Mouse (Mus musculus) midbrain, embryonic 16.5 days (tissue): ENCODE data around the gene Gm4869. TPM values are rescaled to one million over a fixed set of nuclear protein-coding genes. Genes with fewer than 3 reads are reported as not detected.
"Not testable (repeated sequence)": the region's sequence is repeated elsewhere in the genome, so short reads cannot be mapped to it uniquely, and the experiment has no call there.

Source experiments
- ATAC-seq: fragments of 200-750 bp; cut with Nextera tagmentation; 2 replicates; pipeline ENCODE4 v1.8.0; 2017; ENCODE audit warnings: moderate TSS enrichment
- H3K27ac ChIP-seq: fragments of 300-500 bp; sonication (generic); 2 replicates; pipeline ENCODE4 v1.5.1; 2014; ENCODE audit warnings: mild to moderate bottlenecking, low read length, mixed read lengths
- H3K27me3 ChIP-seq: fragments of 300-500 bp; sonication (generic); 2 replicates; pipeline ENCODE4 v1.6.1; 2014; ENCODE audit warnings: low read depth, low read length, mixed read lengths; ENCODE audit not compliant: control insufficient read depth, insufficient read depth
- H3K36me3 ChIP-seq: fragments of 300-500 bp; sonication (generic); 2 replicates; pipeline ENCODE4 v1.6.1; 2014; ENCODE audit warnings: mild to moderate bottlenecking, low read length, moderate library complexity, mixed read lengths; ENCODE audit not compliant: control insufficient read depth, insufficient read depth
- H3K4me1 ChIP-seq: fragments of 300-500 bp; sonication (generic); 2 replicates; pipeline ENCODE4 v1.6.1; 2014; ENCODE audit warnings: mild to moderate bottlenecking, low read length, mixed read lengths; ENCODE audit not compliant: control insufficient read depth, insufficient read depth
- H3K4me2 ChIP-seq: fragments of 300-500 bp; sonication (generic); 2 replicates; pipeline ENCODE4 v1.6.1; 2014; ENCODE audit warnings: mild to moderate bottlenecking, low read length, mixed read lengths
- H3K4me3 ChIP-seq: fragments of 300-500 bp; sonication (generic); 2 replicates; pipeline ENCODE4 v1.5.1; 2014; ENCODE audit warnings: low read depth, mild to moderate bottlenecking, low read length, moderate library complexity, mixed read lengths
- H3K9ac ChIP-seq: fragments of 300-500 bp; sonication (generic); 2 replicates; pipeline ENCODE4 v1.6.1; 2014; ENCODE audit warnings: low read depth, low read length, mixed read lengths
- H3K9me3 ChIP-seq: fragments of 300-500 bp; sonication (generic); replicated peaks from 2 replicates; pipeline ENCODE4 v1.6.1; 2014; ENCODE audit warnings: mild to moderate bottlenecking, low read length, mixed read lengths; ENCODE audit not compliant: control insufficient read depth, poor library complexity, severe bottlenecking
- WGBS: fragments of 180-500 bp; shearing (Covaris S2); extraction: QIAGEN DNeasy Blood & Tissue Kit; methylation state at CpG from one replicate; pipeline ENCODE4 v1.1.7; 2014; 5-methylcytosine and 5-hydroxymethylcytosine counted together
- polyA plus RNA-seq: library from polyadenylated mRNA; unstranded; fragments of >200 nt; fragmentation: Nextera tagmentation; extraction: Ambion mirVana; gene quantifications from 2 replicates; pipeline ENCODE4 v1.2.1, GENCODE M21; 2015

Gene Gm4869
- polyA plus RNA-seq, 1 experiment from 2014 or later, result not detected

DNA sequence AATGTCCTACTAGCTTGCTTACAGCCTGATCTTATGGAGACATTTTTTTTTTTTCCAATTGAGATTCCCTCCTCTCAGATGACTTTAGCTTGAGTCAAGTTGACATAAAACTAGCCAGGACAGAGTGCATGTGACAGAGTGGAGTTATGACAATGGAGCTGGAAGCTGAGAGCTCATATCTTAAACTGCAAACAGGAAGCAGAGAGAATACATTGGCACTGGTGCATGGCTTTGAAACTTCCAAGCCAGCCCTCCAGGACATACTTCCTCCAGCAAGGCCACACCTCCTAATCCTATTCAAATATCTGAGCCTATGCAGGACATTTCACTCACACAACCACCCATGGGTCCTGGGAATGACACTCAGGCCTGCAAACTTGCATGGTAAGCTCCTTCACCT is 9.0 kb downstream of the Gm4869 start:
- no peak overlapping the region for H3K4me2 ChIP-seq
- H3K4me1 ChIP-seq, result no peaks in the 10 kb centered on the region
- H3K9ac ChIP-seq, result no peak overlapping the region
- no peaks in the 10 kb centered on the region for H3K9me3 ChIP-seq
- H3K4me3 ChIP-seq, result no peak overlapping the region
- H3K27me3 ChIP-seq, result no peaks in the 10 kb centered on the region
- no peak for ATAC-seq
- H3K27ac ChIP-seq, result no peak overlapping the region
- H3K36me3 ChIP-seq, result no peaks in the 10 kb centered on the region

DNA sequence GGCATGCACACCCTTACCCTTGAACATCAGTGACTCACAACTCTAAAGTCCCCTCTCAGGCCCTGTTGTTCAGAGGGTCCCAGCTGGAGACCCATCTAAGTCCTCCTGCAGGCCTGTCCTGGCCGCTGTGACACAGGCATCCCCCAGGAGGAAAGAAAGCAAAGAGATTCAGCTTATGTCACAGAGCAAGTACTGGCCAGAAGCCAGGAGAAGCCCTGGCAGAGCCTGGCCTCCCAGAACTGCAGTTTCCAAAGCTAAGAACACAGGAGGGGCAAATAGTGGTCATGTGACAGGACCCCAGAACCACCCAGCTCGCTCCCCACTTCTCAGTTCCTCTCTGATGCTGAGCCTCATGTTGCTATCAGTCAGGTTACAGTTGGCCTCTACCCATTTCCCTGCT is 10.0 kb downstream of the Gm4869 start:
- ATAC-seq, result no peak
- Histone ChIP-seq H3K4me3 (no peak overlapping the region), H3K27me3 (no peaks in the 10 kb centered on the region), H3K9me3 (no peaks in the 10 kb centered on the region), H3K4me2 (no peak overlapping the region), H3K27ac (no peak overlapping the region), H3K36me3 (no peaks in the 10 kb centered on the region), H3K4me1 (no peaks in the 10 kb centered on the region), H3K9ac (no peak overlapping the region)
- WGBS, result 56% methylated on average over 2 of the region's 2 CpGs

DNA sequence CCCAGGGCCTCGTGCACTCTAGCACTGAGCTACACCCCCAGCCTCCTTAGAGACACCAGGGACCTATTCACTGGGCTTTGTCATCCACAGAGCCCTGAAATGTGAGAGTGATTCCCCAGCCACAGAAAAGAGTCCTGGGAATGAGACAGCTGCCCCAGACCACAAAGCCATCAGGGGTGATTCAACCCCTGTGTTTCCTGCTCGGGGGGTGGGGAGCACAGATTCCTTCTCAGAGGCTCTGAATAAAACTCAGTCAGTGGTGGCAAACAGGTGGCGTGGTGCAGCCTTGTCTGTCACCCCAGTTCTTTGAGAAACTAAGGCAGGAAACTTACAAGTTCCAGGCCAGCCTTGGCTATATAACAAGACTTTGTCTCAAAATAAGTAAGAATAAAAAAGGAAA is 16.0 kb downstream of the Gm4869 start:
- Histone ChIP-seq H3K4me1 (no peaks in the 10 kb centered on the region), H3K27me3 (no peaks in the 10 kb centered on the region), H3K4me2 (no peak overlapping the region), H3K4me3 (no peak overlapping the region), H3K9ac (no peak overlapping the region), H3K27ac (no peak overlapping the region), H3K36me3 (no peaks in the 10 kb centered on the region), H3K9me3 (no peaks in the 10 kb centered on the region)
- WGBS, result 73% methylated on average over 3 of the region's 3 CpGs
- ATAC-seq, result no peak

DNA sequence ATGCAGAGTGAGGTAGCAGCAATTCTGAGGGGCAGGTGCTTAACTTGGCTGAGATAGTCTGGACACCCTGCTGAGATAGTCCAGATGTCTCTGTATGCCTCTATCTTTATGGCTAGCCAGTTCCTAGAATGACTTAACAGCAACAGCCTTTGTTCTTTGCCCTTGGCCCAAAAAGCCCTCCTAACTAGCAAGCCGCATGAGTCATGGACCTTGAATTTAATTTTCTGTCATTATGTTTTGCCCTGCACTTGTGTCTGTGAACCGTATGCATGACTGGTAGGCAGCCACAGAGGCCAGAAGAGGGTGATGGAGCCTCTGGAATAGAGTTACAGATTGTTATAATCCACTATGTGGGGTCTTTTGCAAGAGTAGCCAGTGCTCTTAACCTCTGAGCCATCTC is 17.7 kb downstream of the Gm4869 start:
- H3K36me3 ChIP-seq, H3K9me3 ChIP-seq, H3K4me1 ChIP-seq, H3K9ac ChIP-seq, H3K27ac ChIP-seq, ATAC-seq, H3K4me3 ChIP-seq, H3K4me2 ChIP-seq, H3K27me3 ChIP-seq: not testable (repeated sequence)
- WGBS, result 80% methylated on average over 2 of the region's 2 CpGs

DNA sequence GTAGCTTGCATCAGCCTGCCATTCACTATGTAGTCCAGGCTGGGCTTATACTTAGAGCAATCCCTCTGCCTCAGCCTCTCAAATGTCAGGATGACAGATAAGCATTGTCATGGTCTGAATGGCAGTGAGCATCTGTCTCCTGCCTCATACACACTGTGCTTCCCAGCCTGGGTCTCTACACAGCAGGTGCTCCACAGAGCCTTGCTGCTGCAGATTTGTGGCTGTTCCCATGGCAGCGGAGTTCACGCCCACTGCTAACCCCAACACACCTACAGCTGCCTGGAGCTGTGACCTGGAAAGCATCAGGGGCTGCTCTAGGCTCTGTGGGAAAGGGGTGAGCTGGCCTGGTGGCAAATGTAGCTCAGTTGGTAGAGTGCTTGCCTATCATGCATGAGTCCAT is 19.5 kb downstream of the Gm4869 start:
- WGBS, result 78% methylated on average over 2 of the region's 2 CpGs
- Histone ChIP-seq H3K4me3 (no peak overlapping the region), H3K4me1 (no peaks in the 10 kb centered on the region), H3K4me2 (no peak overlapping the region), H3K36me3 (no peaks in the 10 kb centered on the region), H3K9ac (no peak overlapping the region), H3K27me3 (no peaks in the 10 kb centered on the region), H3K27ac (no peak overlapping the region), H3K9me3 (no peaks in the 10 kb centered on the region)
- no peak for ATAC-seq

DNA sequence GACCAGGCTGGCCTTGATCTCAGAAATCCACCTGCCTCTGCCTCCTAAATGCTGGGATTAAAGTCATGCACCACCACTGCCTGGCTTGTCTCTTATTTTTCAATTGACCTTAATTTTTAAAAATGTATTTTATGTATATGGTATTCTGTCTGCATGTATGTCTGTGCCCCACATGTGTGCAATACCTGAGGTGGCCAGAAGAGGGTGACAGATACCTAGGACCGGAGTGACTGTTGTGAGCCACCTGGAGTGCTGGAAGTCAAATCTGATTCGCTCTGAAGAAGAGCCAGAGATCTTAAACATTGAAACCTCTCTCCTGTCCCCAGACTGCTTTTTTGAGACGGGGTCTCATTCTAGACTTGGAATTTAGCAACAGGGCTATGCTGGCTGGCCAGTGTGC is 26.9 kb downstream of the Gm4869 start:
- Histone ChIP-seq H3K9me3 (no peaks in the 10 kb centered on the region), H3K9ac (no peak overlapping the region), H3K27me3 (no peaks in the 10 kb centered on the region), H3K4me1 (no peaks in the 10 kb centered on the region), H3K36me3 (no peaks in the 10 kb centered on the region), H3K4me3 (no peak overlapping the region), H3K27ac (no peak overlapping the region), H3K4me2 (no peak overlapping the region)
- WGBS, result 76% methylated on average over 3 of the region's 3 CpGs
- ATAC-seq, result no peak

DNA sequence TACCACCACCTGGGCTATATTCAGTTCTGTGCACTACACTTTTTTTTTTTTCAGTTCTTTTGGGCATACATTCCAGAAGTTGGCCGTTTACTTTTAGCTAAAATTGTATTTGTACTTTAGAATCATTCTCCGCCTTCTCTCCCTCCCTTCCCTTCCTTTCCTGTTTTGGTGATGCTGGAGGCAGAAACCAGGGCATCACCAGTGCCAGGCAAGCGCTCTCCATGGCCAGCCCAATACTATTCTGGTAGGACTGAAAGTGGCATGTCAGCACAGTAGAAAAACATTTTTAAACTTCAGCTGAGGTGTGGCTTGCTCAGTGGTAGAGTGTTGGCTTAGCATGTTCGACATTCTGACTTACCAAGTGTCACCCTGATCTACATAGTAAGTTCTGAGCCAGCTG is 36.0 kb downstream of the Gm4869 start:
- WGBS, result 85% methylated on average over 4 of the region's 4 CpGs
- ATAC-seq, result no peak

DNA sequence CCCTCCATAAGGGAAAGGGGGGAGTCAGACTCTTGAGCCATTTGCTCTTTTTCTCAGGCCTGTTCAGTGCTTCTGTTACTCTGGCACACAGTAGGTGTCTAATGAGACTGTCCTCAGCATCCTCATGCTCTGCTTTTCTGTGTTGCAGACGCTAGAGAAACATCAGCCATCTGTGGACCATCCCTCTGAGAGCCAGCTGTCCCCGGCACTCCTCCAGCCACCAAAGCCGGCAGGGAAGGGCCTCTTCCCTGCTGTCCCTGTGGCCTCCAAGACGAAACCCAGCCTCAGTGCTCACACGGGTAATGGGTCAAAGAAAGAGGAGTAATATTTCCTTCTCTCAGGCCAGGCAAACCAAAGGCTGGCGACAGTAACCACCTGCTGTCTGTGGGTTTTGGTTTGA is 45.7 kb downstream of the Gm4869 start:
- Histone ChIP-seq H3K27me3 (0 out of 2 replicates have a peak, but pooled peaks cover 3% of the 10 kb centered on the region), H3K4me3 (no peak overlapping the region), H3K27ac (no peak overlapping the region), H3K9ac (no peak overlapping the region), H3K4me1 (no peaks in the 10 kb centered on the region), H3K36me3 (no peaks in the 10 kb centered on the region), H3K9me3 (no peaks in the 10 kb centered on the region), H3K4me2 (no peak overlapping the region)
- ATAC-seq, result no peak
- 78% methylated on average over 6 of the region's 6 CpGs for WGBS

More for the DNA sequence above, 36.0 kb downstream of the Gm4869 start:
- no peaks in the 10 kb centered on the region for H3K9me3 ChIP-seq
- H3K9ac ChIP-seq, result no peak overlapping the region
- H3K4me1 ChIP-seq, result no peaks in the 10 kb centered on the region
- no peak overlapping the region for H3K27ac ChIP-seq
- no peaks in the 10 kb centered on the region for H3K36me3 ChIP-seq
- H3K27me3 ChIP-seq, result no peaks in the 10 kb centered on the region
- no peak overlapping the region for H3K4me3 ChIP-seq
- no peak overlapping the region for H3K4me2 ChIP-seq

DNA sequence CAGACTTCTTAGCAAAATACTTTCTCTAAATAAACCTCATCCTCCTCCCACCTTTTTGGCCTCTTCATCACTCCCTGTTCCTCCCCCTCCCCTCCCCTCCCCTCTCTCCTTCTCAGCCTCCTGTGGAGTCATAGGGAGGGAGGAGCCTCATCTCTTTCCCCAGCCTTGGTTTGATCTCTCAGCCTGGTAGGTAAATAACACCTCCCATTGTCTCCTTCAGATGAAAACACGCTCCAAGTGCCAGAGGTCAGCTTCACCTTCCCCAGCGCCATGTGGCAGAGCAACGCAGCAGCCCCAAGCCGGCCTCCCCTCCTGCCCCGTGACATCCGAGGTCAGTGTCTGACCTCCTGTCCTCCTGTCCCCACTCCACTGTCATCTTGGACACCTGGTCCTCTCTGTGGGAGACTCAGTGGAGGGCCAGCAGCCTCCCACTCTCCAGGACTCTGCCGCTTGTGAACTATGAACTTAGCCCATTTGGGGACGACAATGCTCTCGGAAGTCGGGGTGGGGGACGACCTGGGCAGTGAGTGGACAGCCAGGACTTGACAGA is 47.3 kb downstream of the Gm4869 start:
- WGBS, result 36% methylated on average over 11 of the region's 11 CpGs
- Histone ChIP-seq H3K4me3 (no peak overlapping the region), H3K9me3 (no peaks in the 10 kb centered on the region), H3K4me1 (no peaks in the 10 kb centered on the region), H3K27ac (no peak overlapping the region), H3K27me3 (0 out of 2 replicates have a peak, but pooled peaks cover 3% of the 10 kb centered on the region), H3K4me2 (no peak overlapping the region), H3K9ac (no peak overlapping the region), H3K36me3 (no peaks in the 10 kb centered on the region)
- ATAC-seq, result no peak
